Mouse (Mus musculus): ENCODE measurements around the gene Rab29.

- no peak for TF ChIP-seq EP300 (IDR thresholded peaks at IDR 0.05; ENCODE audit: low read depth)
- TF ChIP-seq CTCF (IDR thresholded peaks at IDR 0.05; ENCODE audit: low read depth), result no peak
Measured at GRCm38 (mm10) chr1:131827207-131827786, 39.7 kb upstream of the Rab29 start, which contains the start of gene Slc41a1.
